Mouse (Mus musculus) natural killer cell, adult 2 months (primary cell): ENCODE results near the gene Ap5b1.

Source experiments
- DNase-seq, 2 experiments: peaks; one replicate each; pipeline ENCODE4 v3.0.0; 2022; ENCODE audit warnings: low spot score in 2 of 2

Ap5b1 gene

DNA sequence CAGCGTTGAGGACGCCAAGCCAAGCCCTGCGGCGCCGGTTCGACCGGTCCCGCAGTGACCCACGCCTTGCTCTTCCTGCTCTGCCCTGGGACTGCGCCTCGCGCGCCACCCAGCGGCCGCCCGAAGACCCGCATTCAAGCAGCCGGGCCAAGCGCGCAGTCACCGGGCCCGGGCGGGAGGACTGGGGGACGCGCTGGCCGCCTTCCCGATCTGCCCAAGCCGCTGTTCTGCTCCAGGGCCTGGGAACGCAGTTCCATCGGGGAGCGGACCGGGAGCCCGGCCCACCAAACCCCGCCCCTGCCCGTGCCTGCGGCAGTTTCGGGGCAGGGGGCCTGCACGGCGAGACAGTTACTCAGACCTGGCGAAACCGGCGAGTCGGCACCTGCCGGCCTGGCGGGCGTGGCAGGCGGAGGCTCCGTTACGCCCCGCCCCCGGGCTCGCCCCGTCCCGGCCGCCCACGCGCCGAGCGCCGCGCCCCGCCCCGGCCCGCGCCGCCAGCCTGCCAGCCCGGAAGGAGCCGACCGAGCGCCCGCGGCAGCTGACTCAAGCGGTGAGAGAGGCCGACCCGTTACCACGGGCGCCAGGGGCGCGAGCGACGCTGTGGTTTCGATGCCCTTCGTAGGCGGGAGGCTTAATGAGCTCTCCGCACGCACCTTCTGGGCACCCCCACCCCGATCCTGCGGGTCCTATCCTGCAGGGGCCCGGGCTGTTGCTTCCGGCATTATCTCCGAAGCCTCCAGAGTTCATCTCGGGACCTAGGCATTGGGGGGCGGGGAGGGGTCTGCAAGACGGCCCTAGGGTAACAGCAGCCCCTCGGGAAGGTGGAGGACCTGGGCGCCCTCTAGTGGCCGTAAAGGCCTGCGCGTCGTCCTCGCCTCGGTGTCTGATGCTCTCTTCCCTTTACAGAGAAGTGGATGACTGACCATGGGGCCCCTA, at the start of gene Ap5b1:
Ap5b1 (plus strand) TSS at position 492 of the 936 bp plus-strand sequence.
- DNase-seq = peak; percentile 90

DNA sequence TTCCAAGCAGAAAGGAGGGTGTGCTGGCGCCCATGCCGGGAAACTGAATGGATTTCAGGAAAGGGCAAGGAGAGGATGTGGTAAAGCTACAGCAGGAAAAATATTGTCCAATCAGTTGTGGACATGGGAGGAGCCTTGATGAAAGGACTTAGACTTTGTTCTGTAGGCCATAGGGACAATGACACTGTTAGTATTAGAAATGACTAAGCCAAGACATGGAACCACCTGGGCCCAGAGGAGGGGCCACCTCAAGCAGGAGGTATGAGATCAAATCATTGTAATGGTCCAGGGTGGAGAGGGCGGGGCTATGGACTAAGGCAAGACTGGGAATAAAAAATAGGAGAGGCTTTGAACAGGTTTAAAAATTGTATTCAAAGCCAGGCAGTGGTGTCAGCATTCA, 49.1 kb upstream of the Ap5b1 start:
- no peak for DNase-seq

DNA sequence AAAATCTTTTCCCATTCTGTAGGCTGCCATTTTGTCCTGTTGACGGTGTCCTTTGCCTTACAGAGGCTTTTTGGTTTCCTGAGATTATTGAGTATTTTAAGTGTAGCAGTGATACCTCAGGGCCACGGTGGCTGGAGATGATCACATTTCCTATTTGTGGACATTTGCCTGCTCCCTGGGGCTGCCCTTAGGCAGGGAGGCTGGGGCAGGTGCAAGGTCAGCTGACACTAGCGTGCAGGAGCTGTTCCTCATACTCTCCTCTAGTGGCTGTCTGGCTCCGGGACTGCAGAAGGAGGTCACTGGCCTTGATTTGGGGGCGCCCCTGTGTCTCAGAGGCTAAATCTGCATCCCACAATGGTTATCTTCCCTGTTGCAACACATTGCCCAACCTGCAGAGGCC, 42.6 kb upstream of the Ap5b1 start:
- no peak for DNase-seq

DNA sequence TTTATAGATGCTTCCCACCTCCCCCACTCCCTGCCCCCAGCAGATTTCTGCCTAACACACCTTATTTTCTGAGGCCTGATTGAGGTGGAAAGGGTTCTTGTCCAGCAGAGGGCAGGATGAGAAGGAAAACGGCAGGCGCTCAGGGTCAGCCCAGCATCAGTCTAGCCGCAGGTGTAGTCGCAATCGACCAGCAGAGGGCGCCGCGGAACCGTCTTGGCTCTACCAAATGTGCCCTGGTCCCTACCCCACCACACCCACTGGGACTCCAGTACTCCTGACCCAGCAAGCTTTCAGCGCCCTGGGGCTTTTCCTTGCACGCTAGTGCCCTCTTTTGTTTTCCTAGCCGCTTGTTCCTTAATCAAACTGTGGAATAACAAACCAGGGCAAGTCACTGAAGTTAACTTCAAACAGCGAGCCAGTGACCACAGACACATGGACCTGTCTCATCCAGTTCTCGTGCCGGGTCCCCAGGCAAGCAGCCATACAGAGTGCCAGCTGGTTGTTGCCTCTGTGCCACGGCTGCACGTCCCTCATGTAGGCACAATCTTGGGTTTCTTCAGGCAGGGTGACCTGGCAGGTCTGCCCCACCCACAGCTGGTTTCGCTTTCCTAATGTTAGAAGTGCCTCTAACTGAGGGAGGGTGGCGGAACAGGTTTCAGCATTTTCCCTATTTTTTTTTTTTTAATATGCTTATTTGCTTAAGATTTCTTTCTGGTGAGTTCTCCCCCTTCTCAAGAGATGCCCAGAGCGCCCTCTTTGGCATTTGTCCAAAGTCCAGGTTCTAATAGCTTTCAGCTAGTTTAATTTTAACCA, 38.3 kb upstream of the Ap5b1 start:
- DNase-seq = peak; percentile 93 to 94

DNA sequence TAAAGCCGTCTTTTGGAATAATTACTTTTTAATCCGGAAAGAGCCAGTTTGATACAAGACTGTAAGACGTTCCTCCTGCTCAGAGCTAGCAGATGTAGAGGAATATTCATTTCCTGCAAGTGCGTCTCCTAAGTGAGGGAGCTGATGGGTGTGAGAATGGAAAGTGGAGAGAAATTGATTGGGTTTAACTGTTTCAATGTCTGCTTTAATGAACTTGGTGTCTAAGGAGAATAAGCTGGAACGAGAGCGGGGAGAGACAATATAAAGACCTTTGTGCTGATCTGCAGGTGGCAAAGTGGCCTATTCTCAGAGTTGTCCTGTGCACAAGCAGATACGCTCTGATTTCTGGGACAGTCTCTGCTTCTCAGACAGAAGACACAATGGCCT, 37.7 kb upstream of the Ap5b1 start:
- DNase-seq = no peak

DNA sequence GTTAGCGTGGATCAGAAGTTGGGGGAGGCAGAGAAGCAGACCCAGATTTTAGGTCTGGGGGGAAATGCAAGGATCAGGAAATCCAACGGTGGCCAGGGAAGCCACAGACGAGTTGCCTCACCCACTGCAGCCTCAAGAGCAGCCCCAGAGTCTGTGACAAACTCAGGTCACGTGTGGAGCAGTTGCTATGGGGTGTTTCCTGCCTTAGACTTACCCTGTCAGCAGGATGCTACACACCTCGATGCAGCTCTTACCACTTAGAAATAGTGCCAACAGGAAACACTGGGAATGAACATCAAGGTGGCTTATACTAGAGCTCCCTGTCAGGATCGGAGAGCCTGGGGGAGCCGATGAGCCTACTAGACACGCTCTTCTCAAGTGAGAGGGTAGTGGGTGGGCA, 35.3 kb upstream of the Ap5b1 start:
- no peak for DNase-seq

DNA sequence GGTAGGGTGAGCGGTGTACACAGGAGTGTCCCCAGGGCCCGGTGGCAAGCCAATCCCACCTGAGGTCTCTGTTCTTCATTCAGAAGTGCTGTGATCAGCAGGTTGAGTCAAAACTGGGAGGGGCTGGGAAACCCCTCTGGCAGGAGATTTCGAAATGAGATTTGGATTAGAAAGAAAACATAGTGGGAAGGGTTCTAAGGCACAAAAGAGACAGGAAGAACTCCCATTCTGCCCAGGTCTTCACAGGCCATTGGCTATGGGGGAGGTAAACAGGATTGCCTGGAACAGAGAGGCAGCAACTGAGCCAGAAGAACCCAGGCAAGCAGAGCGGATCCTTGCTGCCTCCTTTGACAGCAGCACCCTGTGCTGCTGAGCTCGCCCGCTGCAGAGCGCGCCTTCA, 29.0 kb upstream of the Ap5b1 start:
- DNase-seq = no peak

DNA sequence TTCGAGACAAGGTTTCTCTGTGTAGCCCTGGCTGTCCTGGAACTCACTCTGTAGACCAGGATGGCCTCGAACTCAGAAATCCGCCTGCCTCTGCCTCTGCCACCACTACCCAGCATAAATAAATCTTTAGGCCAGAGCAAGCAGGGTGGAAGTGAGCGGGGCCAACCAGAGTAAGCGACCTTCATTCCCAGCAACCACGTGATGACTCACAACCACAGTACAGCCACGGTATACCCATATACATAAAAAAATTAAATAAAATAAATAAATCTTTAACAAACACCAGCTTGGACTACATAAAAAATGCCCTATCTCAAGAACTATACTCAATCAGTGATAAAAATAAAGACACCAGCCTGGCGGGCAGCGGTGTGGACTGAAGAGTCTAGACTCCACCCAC, 24.5 kb upstream of the Ap5b1 start:
- DNase-seq = no peak

DNA sequence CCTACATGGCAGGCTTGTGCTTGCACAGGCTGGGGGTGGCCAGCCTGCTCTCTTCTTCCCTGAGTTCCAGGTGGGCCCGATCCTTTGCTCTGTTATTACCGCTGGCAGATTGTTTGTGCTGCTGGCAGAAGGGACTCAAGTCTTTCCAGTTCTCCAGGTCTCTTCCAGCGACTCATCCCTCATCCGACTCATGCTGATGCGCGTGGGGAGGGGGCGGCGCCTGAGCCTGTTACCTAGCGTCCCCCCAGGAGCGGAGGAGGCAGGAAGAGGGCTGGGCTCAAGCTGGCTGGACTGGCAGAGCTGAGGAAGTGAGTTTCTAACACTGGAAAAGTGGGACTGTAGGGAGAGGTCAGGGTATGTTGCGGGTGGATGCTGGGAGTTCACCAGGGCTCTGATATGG, 23.8 kb upstream of the Ap5b1 start:
- no peak for DNase-seq

DNA sequence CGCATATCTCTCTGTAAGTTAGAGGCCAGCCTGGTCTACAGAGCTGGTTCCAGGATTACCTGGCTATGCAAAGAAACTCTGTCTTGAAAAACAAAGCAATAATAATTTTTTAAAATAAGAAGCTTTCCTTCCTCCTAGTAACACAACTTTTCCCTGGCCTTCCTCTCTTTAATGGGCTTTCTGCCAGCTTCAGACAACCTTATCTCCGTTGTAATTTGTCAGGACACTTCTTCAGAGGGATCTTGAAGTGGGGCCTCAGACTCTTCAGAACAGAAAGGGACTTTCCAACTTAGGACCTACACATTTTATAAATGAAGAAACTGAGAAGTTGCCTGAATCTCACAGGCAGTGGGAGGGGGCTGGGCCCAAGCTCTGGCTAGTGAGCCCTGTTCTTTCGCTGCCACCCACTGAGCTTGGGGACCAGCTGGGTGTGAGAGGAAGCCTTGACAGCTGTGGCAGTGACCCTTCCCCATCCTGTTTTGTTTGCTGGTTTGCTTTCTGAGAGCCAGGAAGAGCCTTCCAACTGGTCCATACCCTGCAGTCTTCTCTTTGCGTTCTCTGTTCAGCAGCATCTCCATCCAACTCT, 20.3 kb upstream of the Ap5b1 start:
- DNase-seq = no peak

DNA sequence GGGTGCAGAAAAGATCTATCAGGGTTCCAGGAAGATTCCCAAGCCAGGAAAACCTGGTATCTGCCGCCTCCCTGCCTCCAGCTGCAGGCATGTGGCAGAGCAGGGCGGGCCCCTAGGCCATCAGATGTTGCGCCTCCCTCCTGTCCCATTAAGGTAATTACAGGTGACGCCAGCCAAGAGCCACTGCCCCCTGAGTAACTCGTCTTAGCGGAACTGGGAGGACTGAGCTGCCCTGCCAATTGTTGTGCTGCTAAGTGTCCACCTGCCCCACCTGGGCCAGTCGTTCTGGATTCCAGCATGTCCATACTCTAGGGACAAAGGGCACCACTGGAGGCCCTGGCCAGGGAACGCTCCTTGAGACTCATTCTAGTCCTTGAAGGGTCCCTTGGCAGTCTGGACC, 14.0 kb upstream of the Ap5b1 start:
- no peak for DNase-seq

DNA sequence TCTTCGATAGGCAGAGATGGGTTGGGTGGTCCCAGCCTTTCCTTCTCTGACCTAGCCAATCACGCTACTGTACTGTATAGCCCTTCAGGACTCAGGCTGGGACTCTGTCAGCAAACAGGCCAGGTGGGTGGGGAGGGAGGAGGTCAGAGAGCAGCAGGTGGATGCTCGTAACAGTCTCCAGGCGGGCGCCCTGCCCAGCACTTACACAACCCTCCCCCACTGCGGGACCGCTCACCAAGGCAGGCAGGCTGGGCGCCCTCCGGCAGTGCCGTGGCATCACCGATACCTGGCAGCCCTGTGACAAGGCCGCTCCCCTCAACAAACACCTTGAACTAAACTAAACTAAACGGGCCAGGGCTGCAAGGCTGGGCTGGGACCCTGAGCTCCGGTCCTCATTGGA, 13.6 kb upstream of the Ap5b1 start:
- no peak for DNase-seq

DNA sequence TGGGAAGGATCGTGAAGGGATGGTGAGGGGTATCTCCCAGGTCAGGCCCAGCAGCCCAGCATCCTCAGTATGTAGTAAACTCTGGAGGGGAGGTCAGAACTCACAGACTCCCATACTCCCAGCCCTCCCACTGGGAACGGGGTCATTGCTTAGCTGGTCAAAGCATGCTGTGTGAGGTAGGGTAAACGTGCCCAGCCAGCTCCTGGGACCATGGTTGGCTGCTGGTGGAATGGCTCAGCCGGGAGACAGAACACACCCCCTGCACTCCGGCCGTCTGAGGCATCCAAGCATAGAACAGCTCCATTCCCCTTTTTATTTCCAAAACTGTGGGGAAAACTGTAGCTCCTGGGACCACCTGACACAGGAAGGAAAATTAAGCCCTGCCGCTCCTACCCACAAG, 9.7 kb upstream of the Ap5b1 start:
- DNase-seq = no peak

DNA sequence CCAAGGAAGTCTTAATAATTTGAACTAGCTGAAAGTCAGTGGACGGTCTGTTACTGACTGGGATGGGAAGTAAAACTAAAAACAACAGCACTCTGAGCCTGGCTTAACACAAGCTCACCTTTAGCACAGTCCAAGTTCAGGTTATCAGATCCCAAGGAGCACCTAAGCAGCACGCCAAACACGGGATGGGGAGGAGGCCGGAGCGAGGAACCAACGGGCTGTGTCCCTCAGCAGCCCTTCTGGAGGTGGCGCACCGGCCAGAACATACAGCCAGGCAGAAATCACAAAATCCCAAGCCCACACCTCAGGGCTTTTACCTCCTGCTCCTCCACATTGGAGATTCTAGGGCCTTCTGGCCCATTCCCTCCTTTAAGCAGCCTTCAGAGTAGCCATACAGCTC, 9.1 kb upstream of the Ap5b1 start:
- no peak for DNase-seq

DNA sequence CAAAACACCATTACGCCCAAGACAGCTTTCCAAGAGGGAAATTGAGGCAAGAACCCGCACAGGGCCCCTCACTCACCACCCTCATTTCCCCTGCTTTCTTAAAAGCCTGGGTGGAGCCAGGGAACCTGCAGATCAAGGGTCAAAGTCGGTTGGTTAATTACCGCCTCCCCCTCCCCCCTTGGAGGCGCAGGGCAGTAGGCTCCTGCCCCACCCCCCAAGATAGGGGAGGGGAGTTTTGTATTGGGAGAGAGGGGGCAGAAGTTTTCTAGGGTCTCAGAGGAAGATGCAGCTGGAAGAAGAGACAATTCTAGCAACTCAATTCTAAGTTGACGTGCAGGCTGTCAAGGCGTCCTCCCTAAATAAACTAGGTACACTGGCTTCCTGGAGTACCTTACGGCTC, 8.6 kb upstream of the Ap5b1 start:
- no peak for DNase-seq

DNA sequence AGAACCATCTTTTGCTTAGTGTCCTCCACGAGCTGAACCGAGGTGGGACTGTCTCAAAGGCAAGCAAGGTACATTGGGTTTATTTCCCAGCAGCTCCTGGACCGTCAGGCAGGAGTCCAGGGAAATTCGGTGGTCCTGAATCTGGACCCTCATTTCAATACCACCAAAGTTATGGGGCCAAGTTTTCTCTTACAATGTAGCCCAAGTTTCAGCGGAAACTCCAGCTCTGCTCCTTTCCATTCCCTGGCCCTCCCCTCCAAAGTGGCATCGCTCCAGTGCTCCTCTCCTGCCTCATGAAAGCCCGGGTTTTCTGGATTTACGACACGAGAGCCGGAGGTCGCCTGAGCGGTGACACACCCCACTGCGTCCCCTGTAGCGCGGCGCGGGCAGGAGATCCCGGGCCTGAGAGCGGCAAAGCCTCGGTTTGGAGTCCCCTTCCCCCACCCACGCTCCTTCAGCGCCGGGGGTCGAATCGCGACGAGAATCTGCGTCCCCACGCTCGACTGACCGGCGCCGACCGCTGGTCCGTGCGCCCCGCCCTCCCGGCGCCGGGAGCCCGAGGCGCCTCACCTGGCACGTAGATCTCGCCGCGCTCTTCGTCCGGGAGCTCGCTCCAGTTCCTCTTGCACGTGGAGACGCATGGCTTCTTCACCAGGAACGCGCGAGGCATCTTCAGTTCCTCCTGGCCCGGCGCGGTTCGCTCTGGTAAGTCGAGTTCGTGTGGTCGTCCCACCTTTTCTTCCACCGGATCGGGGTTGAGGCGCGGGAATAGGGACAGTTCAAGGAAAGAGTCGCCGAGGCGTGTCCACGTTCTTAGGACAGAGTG, 8.0 kb upstream of the Ap5b1 start:
- DNase-seq = no peak

DNA sequence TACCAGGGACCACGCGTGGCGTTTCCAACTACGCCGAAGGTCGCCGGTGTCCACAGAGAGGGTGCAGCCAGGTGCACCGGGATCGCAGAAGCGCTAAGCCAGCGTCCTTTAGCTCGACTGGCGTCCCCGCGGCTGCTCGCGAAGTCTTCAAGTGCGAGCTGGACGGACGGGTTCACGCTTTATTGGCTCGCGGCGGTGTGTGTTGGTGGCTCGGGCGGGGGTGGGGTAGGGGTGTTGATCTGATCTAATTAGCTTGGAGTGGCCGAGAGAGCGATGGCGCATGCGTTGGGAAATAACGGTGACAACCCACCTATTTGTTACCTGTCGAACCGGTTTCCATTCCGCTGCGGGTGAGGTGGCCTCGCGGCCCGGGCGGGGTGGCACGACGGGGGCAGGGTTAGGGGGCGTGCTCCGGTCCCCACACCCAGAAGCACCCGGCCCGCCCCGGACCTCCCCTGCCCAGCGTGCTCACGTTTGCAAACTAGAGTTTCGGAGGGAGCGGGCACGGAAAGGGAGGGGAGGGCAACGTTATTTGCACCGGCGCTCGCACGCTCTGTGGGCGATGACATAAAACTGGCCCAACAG, 7.3 kb upstream of the Ap5b1 start, which contains the start of gene Ovol1:
Ovol1 (minus strand) TSS at position 190 of the 585 bp plus-strand sequence.
- no peak for DNase-seq

DNA sequence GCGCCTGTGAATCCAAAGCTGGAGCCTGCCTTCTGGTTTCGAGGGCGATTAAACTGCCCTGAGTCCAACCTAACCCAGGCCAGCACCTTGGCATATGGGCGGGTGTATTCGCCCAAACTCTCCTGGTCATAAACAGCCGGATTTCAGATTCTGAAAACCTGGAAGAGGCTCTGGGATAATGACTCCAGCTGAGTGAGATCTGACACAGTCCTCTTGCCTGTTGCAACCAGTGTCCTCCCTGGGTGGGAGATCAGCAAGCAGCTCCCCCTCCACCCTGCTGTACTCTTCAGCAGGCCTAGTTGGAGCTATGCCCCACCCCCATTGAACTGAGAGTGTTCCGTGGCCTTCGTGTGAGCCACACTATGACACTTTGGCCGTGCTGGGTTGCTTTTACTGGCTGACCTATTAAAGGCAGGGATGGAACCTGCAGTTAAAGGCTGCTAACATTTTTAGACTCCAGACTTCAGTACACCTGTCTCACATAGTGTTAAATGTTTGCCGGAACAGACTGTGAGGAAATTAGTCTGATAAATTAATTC, 6.5 kb upstream of the Ap5b1 start:
- no peak for DNase-seq

DNA sequence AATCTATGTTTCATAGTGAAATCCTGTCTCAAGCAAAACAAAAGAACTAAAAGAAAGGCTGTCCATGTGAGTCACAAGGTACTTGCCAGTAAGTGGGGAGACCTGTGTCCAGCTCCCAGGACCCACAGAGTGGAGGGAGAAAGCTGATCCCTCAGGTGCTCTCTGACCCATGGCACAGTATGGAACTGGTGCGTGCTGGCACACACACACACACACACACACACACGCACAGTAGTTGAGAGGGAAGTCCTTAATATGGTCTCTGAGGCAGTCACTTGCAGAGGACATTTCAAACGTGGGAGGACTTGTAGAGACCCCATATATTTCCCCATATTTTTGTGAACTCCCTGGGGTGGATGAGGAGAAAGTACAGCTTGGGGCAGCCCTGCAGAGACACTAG, 5.9 kb upstream of the Ap5b1 start:
- DNase-seq = no peak

DNA sequence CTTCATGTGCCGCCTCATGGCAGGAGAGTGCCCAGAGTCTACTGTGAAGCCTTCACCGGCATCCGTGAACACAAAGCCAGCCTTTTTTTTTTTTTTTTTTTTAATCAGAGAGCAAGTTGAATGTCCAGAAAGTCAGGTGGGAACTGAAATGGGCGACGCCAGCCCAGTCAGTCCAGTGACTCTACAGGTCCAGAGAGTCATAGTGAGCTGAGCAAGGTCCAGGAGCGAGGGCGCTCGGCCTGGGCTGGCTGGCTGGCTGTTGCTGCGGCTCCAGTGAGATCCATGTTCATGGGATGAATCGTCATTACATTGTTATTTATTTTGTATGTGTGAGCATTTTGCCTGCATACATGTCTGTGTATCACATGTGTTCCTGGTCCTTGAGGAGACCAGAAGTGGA, 5.0 kb upstream of the Ap5b1 start:
- no peak for DNase-seq

DNA sequence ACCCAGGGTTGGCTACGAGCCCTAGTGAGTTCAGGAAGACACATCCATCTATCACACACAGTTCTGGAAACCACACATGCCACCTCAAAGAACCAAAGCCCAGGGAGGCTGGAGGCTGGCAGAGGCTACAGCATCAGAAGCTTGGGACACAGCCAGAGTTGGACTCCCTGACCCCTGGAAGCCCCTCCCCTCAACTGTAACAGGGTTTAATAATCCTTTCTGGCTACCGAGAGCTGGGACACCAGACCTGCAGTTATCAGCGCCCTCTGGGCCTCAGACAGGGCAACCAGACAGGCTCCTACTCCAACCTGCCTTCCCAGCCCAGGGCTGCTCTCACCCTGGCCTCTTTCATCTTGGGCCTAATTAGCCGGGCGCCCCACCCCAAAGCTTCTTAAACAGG, 1.5 kb upstream of the Ap5b1 start:
- no peak for DNase-seq
